Mouse (Mus musculus) Patski (cell line): ENCODE measurements at regions not wholly inside any gene's neighbourhood (a gene's known extent, or its start where the extent isn't known, plus 50 kb on each side); places are given as distances from the start of the nearest gene placed in this dataset.

Experiments used
- ATAC-seq: fragments of 100-300 bp; one replicate; pipeline ENCODE4 v1.8.0; 2021
- CTCF ChIA-PET: fragments of 350-600 bp; sonication (Branson Sonifier 250); formaldehyde crosslinking; loops from one replicate; lab custom pipeline; 2022; ENCODE audit warnings: inconsistent platforms; lab: Charles Lee
- POLR2A ChIA-PET: fragments of 350-600 bp; sonication (Branson Sonifier 250); formaldehyde crosslinking; loops from one replicate; lab custom pipeline; 2022; ENCODE audit warnings: antibody characterized with exemption, inconsistent platforms; lab: Charles Lee
- DNase-seq: peaks from one replicate; pipeline ENCODE4 v3.0.0-alpha.2; 2011; ENCODE audit warnings: low read depth, low spot score
- H3K27me3 ChIP-seq: fragments of 371-371 bp; one replicate; pipeline ENCODE4 v1.5.1; 2021
- CTCF ChIP-seq: fragments of 100-300 bp; IDR thresholded peaks from one replicate; pipeline ENCODE4 v1.5.1; 2021
- in situ Hi-C: fragments of 300-500 bp; cut with MboI; formaldehyde crosslinking; loops from 3 replicates; pipeline ENCODE4 v1.11.1; 2018; ENCODE audit warnings: low pct_unique_long_range_greater_than_20kb, mixed read lengths

GRCm38 (mm10) chr1:189993221-189993620, 71.1 kb upstream of the Smyd2 start:
- ChIA-PET POLR2A (no interaction called here), CTCF (no interaction called here)
- in situ Hi-C loops, result no loop called here
- TF ChIP-seq CTCF, result no peak
- H3K27me3 ChIP-seq, result peaks cover 32% of the 10 kb centered on the region
- DNase-seq (no peak), ATAC-seq (no peak)

- in situ Hi-C loops, result no loop called here
- no peak for TF ChIP-seq CTCF
- H3K27me3 ChIP-seq, result peaks cover 50% of the 10 kb centered on the region
- no peak for ATAC-seq
- no peak for DNase-seq
- POLR2A ChIA-PET, result no interaction called here
- CTCF ChIA-PET, result no interaction called here
These were observed 68.9 kb upstream of the Smyd2 start for GRCm38 (mm10) chr1:189991089-189991488.

DNA sequence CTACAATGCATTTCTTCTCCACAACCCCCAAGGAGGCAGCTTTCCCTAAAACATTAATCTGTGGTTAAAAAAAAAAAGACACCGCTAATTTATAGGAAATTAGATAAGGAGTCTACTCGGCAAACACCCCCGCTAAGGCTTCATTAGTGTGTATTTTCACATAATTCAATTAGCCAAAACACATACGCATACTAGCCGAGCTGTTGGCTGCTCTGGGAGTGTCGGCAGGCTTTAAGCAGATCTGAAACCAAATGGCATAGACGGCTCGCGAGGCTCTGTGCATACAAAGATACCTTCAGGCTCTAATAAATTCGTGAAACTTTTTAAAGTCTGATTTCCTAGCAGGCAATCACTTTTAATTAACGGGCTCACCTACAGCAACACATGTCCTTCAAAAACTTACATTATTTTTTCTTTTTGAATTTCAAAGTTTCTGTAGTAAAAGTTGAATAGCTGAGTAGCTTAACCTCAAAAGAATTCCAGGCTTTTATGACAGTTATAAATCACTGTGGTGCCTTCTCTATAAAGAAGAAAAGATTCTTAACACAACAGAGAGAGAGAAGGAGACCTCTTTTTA, 68.0 kb upstream of the Smyd2 start:
- POLR2A ChIA-PET, result no interaction called here
- CTCF ChIA-PET, result no interaction called here
- in situ Hi-C loops, result no loop called here
- ATAC-seq (no peak), DNase-seq (no peak)
- peaks cover 50% of the 10 kb centered on the region for H3K27me3 ChIP-seq
- TF ChIP-seq CTCF, result no peak

GRCm38 (mm10) chr1:189989376-189989775, 67.2 kb upstream of the Smyd2 start:
- no peak for TF ChIP-seq CTCF
- in situ Hi-C loops, result no loop called here
- ATAC-seq, result no peak
- peaks cover 50% of the 10 kb centered on the region for H3K27me3 ChIP-seq
- ChIA-PET POLR2A (no interaction called here), CTCF (no interaction called here)
- no peak for DNase-seq

GRCm38 (mm10) chr1:189988864-189989263, 66.7 kb upstream of the Smyd2 start:
- TF ChIP-seq CTCF, result no peak
- POLR2A ChIA-PET, result no interaction called here
- peaks cover 45% of the 10 kb centered on the region for H3K27me3 ChIP-seq
- CTCF ChIA-PET, result no interaction called here
- in situ Hi-C loops, result no loop called here
- DNase-seq (no peak), ATAC-seq (no peak)

- H3K27me3 ChIP-seq, result peaks cover 40% of the 10 kb centered on the region
- CTCF ChIA-PET, result no interaction called here
- POLR2A ChIA-PET, result interaction anchor here (0.6 kb wide), 2 partner anchors 214 to 313 kb away, joined by 4 to 5 read pairs; no protein-coding TSS in a partner anchor
These were observed 63.5 kb upstream of the Smyd2 start for GRCm38 (mm10) chr1:189985516-189986205.

DNA sequence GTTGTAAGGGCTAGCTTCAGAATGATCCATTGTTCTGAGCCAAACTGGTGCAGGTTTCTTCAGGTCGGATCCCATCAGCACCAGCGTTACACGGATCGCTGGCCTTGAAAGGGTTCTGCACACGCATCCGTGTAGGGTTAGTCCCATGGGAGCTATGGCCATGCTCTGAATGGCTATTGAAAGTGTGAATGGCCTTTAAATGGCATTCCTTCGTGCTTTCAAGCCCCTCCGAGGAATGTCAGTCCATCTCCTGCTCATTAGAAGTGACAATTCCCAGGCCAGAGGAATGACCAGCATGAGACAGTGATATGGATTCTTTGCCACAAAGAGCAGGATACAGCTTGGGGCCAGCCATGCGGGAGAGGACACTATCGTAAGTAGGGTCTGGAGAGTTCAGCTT, 56.1 kb upstream of the Smyd2 start:
- ChIA-PET CTCF (interaction anchor here (0.9 to 1.1 kb wide), 2 partner anchors 9 to 91 kb away, joined by 3 read pairs; no protein-coding TSS in a partner anchor), POLR2A (no interaction called here)
- ATAC-seq (no peak), DNase-seq (no peak)
- peaks cover 11% of the 10 kb centered on the region for H3K27me3 ChIP-seq
- TF ChIP-seq CTCF, result no peak
- in situ Hi-C loops, result loop anchor here (5.0 kb wide), 1 partner anchor 281 kb away; no protein-coding TSS in a partner anchor

More at GRCm38 (mm10) chr1:189985516-189986205, 63.5 kb upstream of the Smyd2 start:
- DNase-seq, result no peak
- in situ Hi-C loops, result no loop called here
- ATAC-seq, result no peak
- TF ChIP-seq CTCF, result no peak

DNA sequence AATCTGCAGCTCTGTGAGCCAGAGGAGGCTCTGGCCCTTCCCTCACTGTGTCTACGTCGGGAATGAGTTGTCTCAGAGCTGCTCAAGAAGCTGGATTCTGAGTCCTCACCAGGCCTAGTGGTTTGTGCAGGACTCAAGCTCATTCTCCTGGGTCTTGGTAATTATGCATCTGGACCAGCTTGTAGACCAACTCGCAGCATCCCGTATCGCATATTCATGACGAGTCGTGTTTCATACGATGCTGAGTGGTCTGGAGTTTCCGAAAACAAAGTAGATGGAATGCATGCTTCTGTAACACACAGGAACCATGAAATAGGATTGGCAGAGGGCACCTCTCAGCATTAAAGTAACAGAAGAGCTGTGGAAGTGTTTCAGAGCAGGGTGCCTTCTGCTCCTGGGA, 53.5 kb upstream of the Smyd2 start:
- no peak for DNase-seq
- ATAC-seq, result no peak
- TF ChIP-seq CTCF, result no peak

DNA sequence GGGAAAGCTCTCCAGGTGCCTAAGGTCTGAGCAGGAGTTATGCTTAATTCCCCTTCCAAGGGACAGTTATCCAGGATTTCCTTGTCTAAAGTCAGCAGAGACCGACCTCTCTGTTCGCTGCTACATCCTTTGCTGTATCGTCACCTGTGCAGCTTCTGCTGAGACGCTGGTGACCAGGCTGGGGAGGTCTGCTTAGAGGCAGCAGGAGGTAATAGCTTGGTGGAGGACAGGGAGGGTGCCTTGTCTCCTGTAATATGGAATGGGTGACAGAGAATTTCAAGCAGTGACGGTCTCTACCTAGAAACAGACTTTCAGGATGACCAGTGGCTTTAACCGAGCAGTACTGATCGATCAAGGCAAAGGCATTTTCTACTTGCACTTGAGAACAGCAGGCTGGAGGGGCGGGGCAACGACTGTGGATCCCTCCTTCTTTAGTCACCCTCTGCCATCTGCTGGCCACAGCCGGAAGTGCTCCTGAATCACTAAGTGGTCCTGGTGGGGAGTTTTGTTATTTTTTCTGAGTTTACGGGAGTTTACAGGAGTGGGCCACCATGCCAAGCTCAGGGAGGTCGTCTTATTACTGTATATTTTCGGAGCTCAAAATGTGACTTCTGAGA, 50.7 kb upstream of the Smyd2 start:
- ATAC-seq (peak; percentile 93), DNase-seq (peak; percentile 20)
- CTCF ChIA-PET, result interaction anchor here (1.3 to 2.5 kb wide), 5 partner anchors 45 to 108 kb away, joined by 3 to 13 read pairs (median 3); no protein-coding TSS in a partner anchor
- peaks cover 11% of the 10 kb centered on the region for H3K27me3 ChIP-seq
- peak; percentile 94 for TF ChIP-seq CTCF
- in situ Hi-C loops, result loop anchor here (5.0 kb wide), 3 partner anchors 46 to 301 kb away; no protein-coding TSS in a partner anchor
- POLR2A ChIA-PET, result no interaction called here

More for the DNA sequence above, 53.5 kb upstream of the Smyd2 start:
- POLR2A ChIA-PET, result no interaction called here
- in situ Hi-C loops, result loop anchor here (5.0 kb wide), 1 partner anchor 278 kb away; no protein-coding TSS in a partner anchor
- peaks cover 11% of the 10 kb centered on the region for H3K27me3 ChIP-seq
- CTCF ChIA-PET, result no interaction called here
